Mouse (Mus musculus) B cell, adult 67 days (primary cell): ENCODE results near the gene Snai3. TPM values are rescaled to one million over a fixed set of nuclear protein-coding genes. Genes with fewer than 3 reads are reported as not detected.

Experiments
- total RNA-seq, 2 experiments: library from RNA; stranded (reverse); gene quantifications; 4 replicates each; pipeline ENCODE4 v1.2.4; 2023

Snai3 gene
- 1 to 10 TPM in 1 of 2 experiments, under 1 TPM in 1; 0.87 to 2.5 TPM for total RNA-seq

GRCm38 (mm10) chr8:122460524-122461472, at the start of gene Snai3:
TSS of gene Snai3 (minus strand) at chr8:122460733.

GRCm38 (mm10) chr8:122475580-122476320, 15.2 kb upstream of the Snai3 start, which contains the start of the genes Rnf166 and Ctu2:
TSS of gene Rnf166 (minus strand) at chr8:122476064.
TSS of gene Ctu2 (plus strand) at chr8:122476143.

GRCm38 (mm10) chr8:122443262-122444006, 17.1 kb downstream of the Snai3 start, which contains the start of gene Mvd:
TSS of gene Mvd (minus strand) at chr8:122443422.

GRCm38 (mm10) chr8:122432443-122433268, 27.9 kb downstream of the Snai3 start, which contains the start of gene Cyba:
TSS of gene Cyba (minus strand) at chr8:122432930.

GRCm38 (mm10) chr8:122421376-122422070, 39.0 kb downstream of the Snai3 start, which contains the start of gene Il17c:
TSS of gene Il17c (plus strand) at chr8:122422020.

Other genes starting within 250 kb of the Snai3 start
- 10 to 100 TPM; 23.4 to 23.5 TPM for gene Zfpm1, start 178.6 kb downstream of the Snai3 start, total RNA-seq
- not detected for gene Trhr2, start 100.0 kb downstream of the Snai3 start, total RNA-seq
- gene Zc3h18, start 84.1 kb downstream of the Snai3 start, total RNA-seq: 100 to 1,000 TPM; 104 to 105 TPM
- gene Il17c, start 38.7 kb downstream of the Snai3 start, total RNA-seq: 1 to 10 TPM in 1 of 2 experiments, under 1 TPM in 1; 0.81 to 1.4 TPM
- gene Cyba, start 27.8 kb downstream of the Snai3 start, total RNA-seq: 100 to 1,000 TPM; 297 to 328 TPM
- gene Mvd, start 17.3 kb downstream of the Snai3 start, total RNA-seq: 1 to 10 TPM; 7.6 to 8.2 TPM
- gene Rnf166, start 15.3 kb upstream of the Snai3 start, total RNA-seq: 10 to 100 TPM; 40.6 to 41.7 TPM
- 10 to 100 TPM; 66.0 to 71.3 TPM for gene Ctu2, start 15.4 kb upstream of the Snai3 start, total RNA-seq
- 10 to 100 TPM; 51.2 to 62.3 TPM for gene Piezo1, start 90.6 kb upstream of the Snai3 start, total RNA-seq
- gene Cdt1, start 107.3 kb upstream of the Snai3 start, total RNA-seq: 100 to 1,000 TPM; 117 to 146 TPM
- 10 to 100 TPM; 77.0 to 79.4 TPM for gene Aprt, start 116.2 kb upstream of the Snai3 start, total RNA-seq
- 10 to 100 TPM; 25.3 to 35.9 TPM for gene Galns, start 150.7 kb upstream of the Snai3 start, total RNA-seq
- 10 to 100 TPM; 48.5 to 58.9 TPM for gene Trappc2l, start 150.9 kb upstream of the Snai3 start, total RNA-seq
- gene Pabpn1l, start 162.0 kb upstream of the Snai3 start, total RNA-seq: under 1 TPM in 1 of 2 experiments, not detected in 1; 0.64 TPM
- gene Cbfa2t3, start 238.4 kb upstream of the Snai3 start, total RNA-seq: 10 to 100 TPM; 55.4 to 70.3 TPM